Mouse (Mus musculus): ENCODE results near the gene Olfr1216.
"Not testable (repeated sequence)": the region's sequence is repeated elsewhere in the genome, so short reads cannot be mapped to it uniquely, and the experiment has no call there.

Olfr1216 gene

GRCm38 (mm10) chr2:89018240-89018639, at the start of gene Olfr1216:
Gene Olfr1216, minus strand, starts transcription at chr2:89018340.
- no peak for DNase-seq (ENCODE audit: low read depth in 1 of 2, low spot score in 2 of 2)

- no peak for DNase-seq (ENCODE audit: low read depth in 1 of 2, low spot score in 2 of 2)
Measured at GRCm38 (mm10) chr2:89061087-89061486, 42.9 kb upstream of the Olfr1216 start, which contains the start of gene Olfr1218. Gene Olfr1218, minus strand, starts transcription at chr2:89061187.

DNA sequence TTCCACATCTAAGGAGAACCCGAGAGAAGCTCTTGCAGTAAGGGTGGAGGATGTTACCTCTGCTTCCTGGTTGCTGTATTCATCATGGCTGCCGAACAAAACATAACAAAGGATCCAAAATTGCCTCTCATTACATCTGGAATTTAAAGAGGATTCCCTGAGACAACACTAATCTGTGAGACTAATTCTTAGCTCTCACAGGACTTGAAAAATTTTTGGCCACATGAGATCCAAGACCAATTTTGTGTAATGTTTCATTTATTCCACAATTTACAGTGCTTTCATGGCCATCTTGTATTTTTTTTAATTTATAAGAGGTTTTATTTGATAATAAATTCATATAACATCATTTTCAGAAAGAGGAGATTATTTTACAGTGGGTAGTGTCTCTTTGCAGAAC, 13.8 kb upstream of the Olfr1216 start, which contains the start of gene Olfr1217:
Gene Olfr1217 (minus strand): TSS at position 101 of the 400 bp plus-strand sequence.
- DNase-seq (ENCODE audit: low read depth in 1 of 2, low spot score in 2 of 2): no peak

DNA sequence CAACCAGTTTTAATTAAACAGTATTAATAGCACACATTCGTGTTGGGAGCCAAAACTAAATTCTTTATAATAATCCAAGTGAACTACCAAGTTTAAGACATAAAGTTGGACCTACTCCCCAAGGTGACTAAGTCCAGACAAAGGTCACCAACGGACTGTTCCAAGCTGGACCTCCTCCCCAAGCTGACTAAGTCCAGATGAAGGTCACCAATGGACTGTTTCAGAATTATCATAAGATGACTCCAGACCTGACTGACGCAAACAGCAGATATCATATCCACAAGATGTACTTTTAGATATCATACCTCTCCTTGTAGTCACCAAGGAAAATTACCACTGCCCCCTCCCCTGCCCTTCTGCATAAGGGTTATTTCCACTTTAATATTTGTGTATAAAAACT, 3.3 kb upstream of the Olfr1216 start:
- not testable (repeated sequence) for DNase-seq (ENCODE audit: low read depth in 1 of 2, low spot score in 2 of 2)

- DNase-seq (ENCODE audit: low read depth in 1 of 2, low spot score in 2 of 2): no peak
Measured at GRCm38 (mm10) chr2:89006873-89007272, 11.3 kb downstream of the Olfr1216 start, which contains the start of gene Olfr1215. Gene Olfr1215, minus strand, starts transcription at chr2:89006973.

GRCm38 (mm10) chr2:88992553-88992952, 25.6 kb downstream of the Olfr1216 start, which contains the start of gene Olfr1214:
Gene Olfr1214, minus strand, starts transcription at chr2:88992653.
- DNase-seq (ENCODE audit: low read depth in 1 of 2, low spot score in 2 of 2): no peak

GRCm38 (mm10) chr2:88980181-88980580, 38.0 kb downstream of the Olfr1216 start, which contains the start of gene Gm13762:
Gene Gm13762, minus strand, starts transcription at chr2:88980281.
- no peak for DNase-seq (ENCODE audit: low read depth in 1 of 2, low spot score in 2 of 2)
